Comparison of ENCODE assay signal across 23 mouse cellular contexts in the genomic region with DNA sequence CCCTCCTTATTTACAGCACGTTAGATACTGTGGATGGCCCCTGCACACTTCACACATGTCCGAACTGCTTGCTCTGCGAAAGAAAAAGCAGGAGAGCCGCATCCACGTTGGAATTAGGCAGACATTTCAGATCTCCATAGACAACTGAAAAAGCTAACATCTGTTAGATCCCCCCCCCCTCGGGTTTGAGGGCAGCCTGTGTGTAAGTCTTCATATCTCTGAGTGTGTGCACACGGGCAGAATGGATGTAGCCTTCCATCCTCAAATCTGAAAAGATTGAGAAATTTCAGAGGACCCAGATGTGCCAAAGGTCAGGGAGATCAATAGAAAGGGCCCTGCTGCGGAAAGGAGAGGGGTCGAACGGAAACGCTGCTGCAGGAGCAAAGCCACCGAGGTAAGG. TPM values are rescaled to one million over a fixed set of nuclear protein-coding genes. Genes with fewer than 3 reads are reported as not detected.
DNase-seq lines count a peak whose midpoint lies in the region; ATAC-seq and TF ChIP-seq lines count a peak whose summit lies in the region.
"Had no signal": no experiment of that assay in that cellular context is flagged by ENCODE, and none has a peak within 500 bp of the region (broad histone marks: within the 10 kb centered on the region; RNA-seq: fewer than 3 reads in every experiment).

No protein-coding gene starts in this region.

- H3K4me3 ChIP-seq in heart, embryonic 10.5 days = no peak overlapping the region
- 0 out of 2 replicates have a peak overlapping the region, but pooled peaks have one; percentile 2 for H3K4me3 ChIP-seq in midbrain, embryonic 12.5 days
- no peak overlapping the region for H3K4me3 ChIP-seq in midbrain, embryonic 15.5 days
- H3K4me3 ChIP-seq: forebrain, embryonic 13.5 days; gastrocnemius, adult 2 months; heart, embryonic 15.5 days had no signal

- peaks cover 15% of the 10 kb centered on the region for H3K4me1 ChIP-seq in heart, embryonic 10.5 days
- H3K4me1 ChIP-seq in midbrain, embryonic 12.5 days = peaks cover 10% of the 10 kb centered on the region
- H3K4me1 ChIP-seq in midbrain, embryonic 15.5 days = peaks cover 10% of the 10 kb centered on the region

- peak; percentile 64 for DNase-seq in heart, embryonic 10.5 days (ENCODE audit: low spot score)
- no peak for DNase-seq in heart, postnatal 10 days
- peak; percentile 2 for DNase-seq in ES-CJ7 (ENCODE audit: low read depth, low spot score)
- DNase-seq in brain, embryonic 14.5 days (ENCODE audit: low read depth) = peak; percentile 17
- no peak for DNase-seq in kidney, postnatal 25 days
- DNase-seq: adrenal gland, adult 8-10 months; adrenal gland, postnatal 36 days; cerebellum, adult 11 months; cerebellum, adult 8-10 months; cerebellum, postnatal 36 days; gastrocnemius, adult 2 months; heart, adult 18-20 months had no signal

- whole genome bisulfite sequencing in heart, embryonic 10.5 days = 5% methylated on average over 12 of the region's 12 CpGs
- WGBS in midbrain, embryonic 12.5 days = 3% methylated on average over 12 of the region's 12 CpGs
- WGBS in midbrain, embryonic 15.5 days = 5% methylated on average over 12 of the region's 12 CpGs

- peaks cover 79% of the 10 kb centered on the region for H3K27me3 ChIP-seq in heart, embryonic 10.5 days (ENCODE audit: insufficient read depth, poor library complexity, severe bottlenecking)
- H3K27me3 ChIP-seq in midbrain, embryonic 12.5 days = peaks cover 83% of the 10 kb centered on the region
- H3K27me3 ChIP-seq in midbrain, embryonic 15.5 days (replicated peaks) = peaks cover 64% of the 10 kb centered on the region

- peak overlapping the region; percentile 11; the same call in 1 of the 2 replicates for H3K4me2 ChIP-seq in midbrain, embryonic 12.5 days (replicated peaks)
- no peak overlapping the region for H3K4me2 ChIP-seq in midbrain, embryonic 15.5 days
- H3K4me2 ChIP-seq: embryonic facial prominence, embryonic 13.5 days; forebrain, embryonic 13.5 days; heart, embryonic 11.5 days; heart, embryonic 15.5 days had no signal

- H3K9me3 ChIP-seq in heart, embryonic 10.5 days = no peaks in the 10 kb centered on the region
- no peaks in the 10 kb centered on the region for H3K9me3 ChIP-seq in midbrain, embryonic 12.5 days
- H3K9me3 ChIP-seq in midbrain, embryonic 15.5 days = no peaks in the 10 kb centered on the region
- H3K9me3 ChIP-seq: embryonic facial prominence, embryonic 13.5 days; forebrain, embryonic 13.5 days; heart, embryonic 15.5 days; hindbrain, embryonic 10.5 days had no signal

- no peaks in the 10 kb centered on the region for H3K36me3 ChIP-seq in heart, embryonic 10.5 days
- H3K36me3 ChIP-seq in midbrain, embryonic 12.5 days = no peaks in the 10 kb centered on the region
- no peaks in the 10 kb centered on the region for H3K36me3 ChIP-seq in midbrain, embryonic 15.5 days (replicated peaks)
- H3K36me3 ChIP-seq: embryonic facial prominence, embryonic 13.5 days; G1E; heart, embryonic 15.5 days; hindbrain, embryonic 10.5 days had no signal

- no peak for ATAC-seq in midbrain, embryonic 12.5 days (ENCODE audit: low FRiP score, low read depth)
- no peak for ATAC-seq in midbrain, embryonic 15.5 days (replicated peaks)
- ATAC-seq: forebrain, embryonic 13.5 days; hindbrain, embryonic 16.5 days; inflammation-experienced regulatory T-cells, adult 6 months; intestine, postnatal 0 days had no signal

- TF ChIP-seq CTCF in brain, embryonic 14.5 days (IDR thresholded peaks at IDR 0.05; ENCODE audit: borderline replicate concordance, extremely low read depth, insufficient read depth, insufficient read length) = no peak

- TF ChIP-seq POLR2A in brain, embryonic 14.5 days (IDR thresholded peaks at IDR 0.05; ENCODE audit: borderline replicate concordance, extremely low read depth, insufficient read depth, insufficient read length, poor library complexity, severe bottlenecking) = no peak

- H3K27ac ChIP-seq in heart, embryonic 10.5 days = no peak overlapping the region
- no peak overlapping the region for H3K27ac ChIP-seq in midbrain, embryonic 12.5 days (replicated peaks)
- H3K27ac ChIP-seq in midbrain, embryonic 15.5 days = no peak overlapping the region
- H3K27ac ChIP-seq: embryonic facial prominence, embryonic 13.5 days; forebrain, embryonic 13.5 days; gastrocnemius, adult 2 months; heart, embryonic 15.5 days; hindbrain, embryonic 10.5 days had no signal

- intact Hi-C loops in heart, postnatal 10 days (cut with DNase I) = no loop called here

- H3K9ac ChIP-seq in midbrain, embryonic 12.5 days (replicated peaks) = no peak overlapping the region
- H3K9ac ChIP-seq in midbrain, embryonic 15.5 days = no peak overlapping the region
- H3K9ac ChIP-seq: embryonic facial prominence, embryonic 13.5 days; forebrain, embryonic 13.5 days; heart, embryonic 15.5 days had no signal

RNA-seq across cellular contexts. Expression of gene Pitx2, which starts 5.2 kb away (rescaled TPM):
- 35.1 and 60.0 TPM in 2 replicates for polyA plus RNA-seq in heart, embryonic 10.5 days (2016; fragmentation: Nextera tagmentation; extraction: Ambion mirVana)
- 1 to 10 TPM; 1.4 to 1.6 TPM for total RNA-seq in heart, postnatal 10 days (2021)
- 65.6 and 78.1 TPM in 2 replicates for polyA plus RNA-seq in midbrain, embryonic 12.5 days (2016; fragmentation: Nextera tagmentation; extraction: Ambion mirVana)
- polyA plus RNA-seq in midbrain, embryonic 15.5 days (2015; fragmentation: Nextera tagmentation; extraction: Ambion mirVana) = 41.0 and 60.5 TPM in 2 replicates
- polyA plus RNA-seq in brain, embryonic 14.5 days (2012; rRNA removed) = 17.2 and 18.6 TPM in 2 replicates
- total RNA-seq: adrenal gland, postnatal 36 days had no signal
- polyA plus RNA-seq: G1E had no signal

Comparison
In these comparisons a context has a peak if more than half of its experiments do, and no peak if none do; other contexts are left out.
1. DNase-seq: peak in heart, embryonic 10.5 days (single experiment), ES-CJ7 (single experiment) and brain, embryonic 14.5 days (single experiment); none in heart, postnatal 10 days (0 of 2) and kidney, postnatal 25 days (0 of 2).